Mouse (Mus musculus) bone marrow, adult 2 months (tissue): ENCODE measurements at regions not wholly inside any gene's neighbourhood (a gene's known extent, or its start where the extent isn't known, plus 50 kb on each side); places are given as distances from the start of the nearest gene placed in this dataset.

Experiments used
- CTCF ChIP-seq: fragments of 200-500 bp; IDR thresholded peaks from 2 replicates; pipeline ENCODE4 v1.5.1; 2011; ENCODE audit warnings: low read length, control low read depth; ENCODE audit not compliant: control insufficient read depth, insufficient read depth
- POLR2A ChIP-seq: fragments of 200-500 bp; IDR thresholded peaks from 2 replicates; pipeline ENCODE4 v1.6.1; 2011; ENCODE audit warnings: low read depth, mild to moderate bottlenecking, control low read depth, low read length, borderline replicate concordance; ENCODE audit not compliant: control insufficient read depth

DNA sequence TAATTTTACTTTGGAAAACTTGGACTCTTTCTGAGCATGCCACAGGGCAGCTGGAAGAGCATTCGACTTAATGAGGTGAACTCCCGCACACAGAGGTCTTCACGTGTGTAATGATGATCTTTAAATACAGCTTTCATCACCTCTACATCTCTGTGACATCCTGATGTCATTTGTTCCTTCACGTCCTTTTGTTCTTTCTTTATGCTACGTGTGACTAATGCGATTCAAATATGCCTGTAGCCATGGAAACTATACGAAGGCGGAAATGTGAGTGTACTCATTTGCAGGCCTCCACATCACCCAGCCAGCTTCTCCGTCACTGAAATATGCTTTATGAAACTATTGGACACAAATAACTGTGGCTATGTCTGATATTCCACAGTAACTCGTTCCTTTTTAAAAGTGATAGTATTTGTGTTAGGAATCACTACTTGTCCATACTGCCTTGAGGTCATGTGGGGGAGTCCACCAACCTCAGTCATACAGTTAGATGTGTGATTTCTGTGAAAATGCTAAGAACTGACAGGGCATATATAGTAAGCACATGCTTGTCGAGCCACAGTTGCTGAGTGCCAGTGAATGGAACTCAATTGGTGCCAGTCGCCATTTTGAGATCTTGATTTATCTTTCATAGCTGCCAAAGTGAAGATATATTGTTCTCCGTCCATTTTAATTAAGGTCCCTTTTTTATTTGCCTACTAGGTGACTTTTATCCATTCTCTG is 145.9 kb downstream of the Plk2 start:
- no peak for TF ChIP-seq CTCF
- no peak for TF ChIP-seq POLR2A
